Comparison of ENCODE assay signal across 11 mouse cellular contexts in genomic region chr2:13500298-13500999, GRCm38 (mm10). TPM values are rescaled to one million over a fixed set of nuclear protein-coding genes. Genes with fewer than 3 reads are reported as not detected.
A peak's percentile ranks its signal among the peaks of the same experiment; 100 is the strongest.
DNase-seq lines count a peak whose midpoint lies in the region; ATAC-seq and TF ChIP-seq lines count a peak whose summit lies in the region.
"Had no signal": no experiment of that assay in that cellular context is flagged by ENCODE, and none has a peak within 500 bp of the region (broad histone marks: within the 10 kb centered on the region; RNA-seq: fewer than 3 reads in every experiment).

No protein-coding gene starts in this region.

- whole genome bisulfite sequencing in limb, embryonic 14.5 days, result 75% methylated on average over 5 of the region's 5 CpGs
- 83% methylated on average over 5 of the region's 5 CpGs for WGBS in limb, embryonic 10.5 days
- WGBS in hindbrain, embryonic 12.5 days, result 36% methylated on average over 5 of the region's 5 CpGs
- WGBS in neural tube, embryonic 12.5 days, result 31% methylated on average over 5 of the region's 5 CpGs

- no peaks in the 10 kb centered on the region for H3K27me3 ChIP-seq in limb, embryonic 14.5 days (ENCODE audit: control insufficient read depth, insufficient read depth, low read length)
- H3K27me3 ChIP-seq in limb, embryonic 10.5 days (ENCODE audit: low read depth, poor library complexity, severe bottlenecking), result no peaks in the 10 kb centered on the region
- H3K27me3 ChIP-seq in hindbrain, embryonic 12.5 days, result no peaks in the 10 kb centered on the region
- H3K27me3 ChIP-seq in neural tube, embryonic 12.5 days (replicated peaks), result no peaks in the 10 kb centered on the region
- H3K27me3 ChIP-seq: liver, embryonic 15.5 days had no signal

- H3K4me2 ChIP-seq in limb, embryonic 14.5 days (replicated peaks; ENCODE audit: low read depth, low read length, severe bottlenecking), result no peak overlapping the region
- no peak overlapping the region for H3K4me2 ChIP-seq in hindbrain, embryonic 12.5 days (replicated peaks)
- H3K4me2 ChIP-seq in neural tube, embryonic 12.5 days (replicated peaks), result no peak overlapping the region
- H3K4me2 ChIP-seq: liver, embryonic 15.5 days had no signal

- no peaks in the 10 kb centered on the region for H3K9me3 ChIP-seq in limb, embryonic 14.5 days (ENCODE audit: control insufficient read depth, low read length)
- no peaks in the 10 kb centered on the region for H3K9me3 ChIP-seq in limb, embryonic 10.5 days (replicated peaks)
- H3K9me3 ChIP-seq in hindbrain, embryonic 12.5 days (replicated peaks), result no peaks in the 10 kb centered on the region
- no peaks in the 10 kb centered on the region for H3K9me3 ChIP-seq in neural tube, embryonic 12.5 days
- H3K9me3 ChIP-seq: liver, embryonic 15.5 days had no signal

- ATAC-seq in limb, embryonic 14.5 days (ENCODE audit: low FRiP score, low read depth), result no peak
- ATAC-seq in hindbrain, embryonic 12.5 days (ENCODE audit: low FRiP score), result peak; percentile 94
- peak; percentile 90 for ATAC-seq in neural tube, embryonic 12.5 days (ENCODE audit: low FRiP score, low read depth)

- no peak for TF ChIP-seq POLR2A in limb, embryonic 14.5 days (IDR thresholded peaks at IDR 0.05; ENCODE audit: borderline replicate concordance, extremely low read depth, insufficient read depth, insufficient read length)

- H3K27ac ChIP-seq in limb, embryonic 14.5 days (replicated peaks; ENCODE audit: low read depth, low read length), result no peak overlapping the region
- H3K27ac ChIP-seq in limb, embryonic 10.5 days, result no peak overlapping the region
- no peak overlapping the region for H3K27ac ChIP-seq in hindbrain, embryonic 12.5 days
- no peak overlapping the region for H3K27ac ChIP-seq in neural tube, embryonic 12.5 days
- H3K27ac ChIP-seq: liver, embryonic 15.5 days had no signal

- no peak overlapping the region for H3K9ac ChIP-seq in limb, embryonic 14.5 days (ENCODE audit: low read depth, low read length, severe bottlenecking)
- H3K9ac ChIP-seq in hindbrain, embryonic 12.5 days, result no peak overlapping the region
- no peak overlapping the region for H3K9ac ChIP-seq in neural tube, embryonic 12.5 days
- H3K9ac ChIP-seq: liver, embryonic 15.5 days had no signal

- DNase-seq in limb, embryonic 14.5 days (ENCODE audit: low spot score), result peak; percentile 9
- no peak for DNase-seq in limb, embryonic 10.5 days (ENCODE audit: low spot score)
- peak; percentile 62 for DNase-seq in embryo, embryonic 10 days (ENCODE audit: low spot score)
- no peak for DNase-seq in urinary bladder, postnatal 10 days (ENCODE audit: low spot score)
- no peak for DNase-seq in layer of hippocampus, postnatal 10 days (ENCODE audit: low spot score in 2 of 2)
- DNase-seq in adrenal gland, postnatal 36 days, result no peak
- DNase-seq: gastrocnemius, postnatal 14 days; heart, postnatal 4 days had no signal

- no peaks in the 10 kb centered on the region for H3K36me3 ChIP-seq in limb, embryonic 14.5 days (ENCODE audit: control insufficient read depth, insufficient read depth, low read length)
- H3K36me3 ChIP-seq in limb, embryonic 10.5 days, result no peaks in the 10 kb centered on the region
- no peaks in the 10 kb centered on the region for H3K36me3 ChIP-seq in hindbrain, embryonic 12.5 days
- no peaks in the 10 kb centered on the region for H3K36me3 ChIP-seq in neural tube, embryonic 12.5 days
- H3K36me3 ChIP-seq: liver, embryonic 15.5 days had no signal

- H3K4me1 ChIP-seq in limb, embryonic 14.5 days (ENCODE audit: control insufficient read depth, insufficient read depth, low read length), result peaks cover 10% of the 10 kb centered on the region; the same call in 1 of the 2 replicates
- H3K4me1 ChIP-seq in limb, embryonic 10.5 days, result no peaks in the 10 kb centered on the region
- no peaks in the 10 kb centered on the region for H3K4me1 ChIP-seq in hindbrain, embryonic 12.5 days
- H3K4me1 ChIP-seq in neural tube, embryonic 12.5 days, result peaks cover 5% of the 10 kb centered on the region; the same call in 1 of the 2 replicates

- no peak overlapping the region for H3K4me3 ChIP-seq in limb, embryonic 14.5 days (replicated peaks; ENCODE audit: low read length)
- no peak overlapping the region for H3K4me3 ChIP-seq in limb, embryonic 10.5 days
- H3K4me3 ChIP-seq in hindbrain, embryonic 12.5 days, result no peak overlapping the region
- H3K4me3 ChIP-seq in neural tube, embryonic 12.5 days, result no peak overlapping the region
- H3K4me3 ChIP-seq: liver, embryonic 15.5 days had no signal

RNA-seq across cellular contexts. Expression of gene Cubn, which starts 8.8 kb away (rescaled TPM):
- polyA plus RNA-seq in limb, embryonic 14.5 days (2012; rRNA removed), result 0.28 and 0.49 TPM in 2 replicates
- polyA plus RNA-seq in limb, embryonic 14.5 days (2014; fragmentation: Nextera tagmentation; extraction: Ambion mirVana), result 0.28 and 0.29 TPM in 2 replicates
- 0.05 TPM in 2 replicates for polyA plus RNA-seq in limb, embryonic 10.5 days (2016; fragmentation: Nextera tagmentation; extraction: Ambion mirVana)
- polyA plus RNA-seq in hindbrain, embryonic 12.5 days (2016; fragmentation: Nextera tagmentation; extraction: Ambion mirVana), result 0.29 and 0.32 TPM in 2 replicates
- 0.18 and 0.22 TPM in 2 replicates for polyA plus RNA-seq in neural tube, embryonic 12.5 days (2016; fragmentation: Nextera tagmentation; extraction: Ambion mirVana)
- total RNA-seq in layer of hippocampus, postnatal 10 days (2021), result under 1 TPM; 0.33 to 0.34 TPM
- under 1 TPM; 0.26 to 0.33 TPM for total RNA-seq in adrenal gland, postnatal 36 days (2021)

RNA-seq across cellular contexts. Expression of gene Trdmt1, which starts 44.0 kb away (rescaled TPM):
- 7.5 and 9.7 TPM in 2 replicates for polyA plus RNA-seq in limb, embryonic 14.5 days (2012; rRNA removed)
- polyA plus RNA-seq in limb, embryonic 14.5 days (2014; fragmentation: Nextera tagmentation; extraction: Ambion mirVana), result 12.6 and 13.7 TPM in 2 replicates
- 7.7 and 8.2 TPM in 2 replicates for polyA plus RNA-seq in limb, embryonic 10.5 days (2016; fragmentation: Nextera tagmentation; extraction: Ambion mirVana)
- polyA plus RNA-seq in hindbrain, embryonic 12.5 days (2016; fragmentation: Nextera tagmentation; extraction: Ambion mirVana), result 6.4 and 7.9 TPM in 2 replicates
- polyA plus RNA-seq in neural tube, embryonic 12.5 days (2016; fragmentation: Nextera tagmentation; extraction: Ambion mirVana), result 6.6 and 8.9 TPM in 2 replicates
- total RNA-seq in layer of hippocampus, postnatal 10 days (2021), result 1 to 10 TPM; 6.9 to 7.2 TPM
- total RNA-seq in adrenal gland, postnatal 36 days (2021), result 1 to 10 TPM; 3.7 to 7.9 TPM

Comparison
In these comparisons a context has a peak if more than half of its experiments do, and no peak if none do; other contexts are left out.
1. DNase-seq: peak in limb, embryonic 14.5 days (single experiment) and embryo, embryonic 10 days (single experiment); none in limb, embryonic 10.5 days (single experiment), urinary bladder, postnatal 10 days (single experiment), layer of hippocampus, postnatal 10 days (0 of 2) and adrenal gland, postnatal 36 days (0 of 2).